Mouse (Mus musculus) limb, embryonic 15.5 days (tissue): ENCODE results near the gene Fam111a. TPM values are rescaled to one million over a fixed set of nuclear protein-coding genes. Genes with fewer than 3 reads are reported as not detected.

Source experiments
- ATAC-seq: fragments of 200-750 bp; cut with Nextera tagmentation; 2 replicates; pipeline ENCODE4 v1.8.0; 2017; ENCODE audit warnings: low read depth, moderate TSS enrichment; ENCODE audit not compliant: insufficient number of reproducible peaks, low FRiP score, low TSS enrichment
- H3K27ac ChIP-seq: fragments of 300-500 bp; sonication (generic); 2 replicates; pipeline ENCODE4 v1.5.1; 2015; ENCODE audit warnings: moderate library complexity, mild to moderate bottlenecking, inconsistent platforms
- H3K27me3 ChIP-seq: fragments of 300-500 bp; sonication (generic); 2 replicates; pipeline ENCODE4 v1.6.1; 2015; ENCODE audit warnings: inconsistent platforms
- H3K36me3 ChIP-seq: fragments of 300-500 bp; sonication (generic); 2 replicates; pipeline ENCODE4 v1.6.1; 2015; ENCODE audit warnings: inconsistent platforms
- H3K4me1 ChIP-seq: fragments of 300-500 bp; sonication (generic); 2 replicates; pipeline ENCODE4 v1.6.1; 2015; ENCODE audit warnings: inconsistent platforms
- H3K4me2 ChIP-seq: fragments of 300-500 bp; sonication (generic); 2 replicates; pipeline ENCODE4 v1.6.1; 2015; ENCODE audit warnings: mild to moderate bottlenecking, inconsistent platforms
- H3K4me3 ChIP-seq: fragments of 300-500 bp; sonication (generic); 2 replicates; pipeline ENCODE4 v1.5.1; 2015; ENCODE audit warnings: mild to moderate bottlenecking, inconsistent platforms
- H3K9ac ChIP-seq: fragments of 300-500 bp; sonication (generic); 2 replicates; pipeline ENCODE4 v1.6.1; 2015; ENCODE audit warnings: inconsistent platforms
- H3K9me3 ChIP-seq: fragments of 300-500 bp; sonication (generic); 2 replicates; pipeline ENCODE4 v1.6.1; 2016; ENCODE audit warnings: inconsistent platforms
- WGBS: fragments of 180-500 bp; shearing (Covaris S2); methylation state at CpG from one replicate; pipeline ENCODE4 v1.1.7; 2015; 5-methylcytosine and 5-hydroxymethylcytosine counted together
- polyA plus RNA-seq: library from polyadenylated mRNA; unstranded; fragments of >200 nt; fragmentation: Nextera tagmentation; extraction: Ambion mirVana; gene quantifications from 2 replicates; pipeline ENCODE4 v1.2.1, GENCODE M21; 2015

Fam111a gene
- polyA plus RNA-seq, 1 experiment from 2014 or later, result 24.0 TPM

DNA sequence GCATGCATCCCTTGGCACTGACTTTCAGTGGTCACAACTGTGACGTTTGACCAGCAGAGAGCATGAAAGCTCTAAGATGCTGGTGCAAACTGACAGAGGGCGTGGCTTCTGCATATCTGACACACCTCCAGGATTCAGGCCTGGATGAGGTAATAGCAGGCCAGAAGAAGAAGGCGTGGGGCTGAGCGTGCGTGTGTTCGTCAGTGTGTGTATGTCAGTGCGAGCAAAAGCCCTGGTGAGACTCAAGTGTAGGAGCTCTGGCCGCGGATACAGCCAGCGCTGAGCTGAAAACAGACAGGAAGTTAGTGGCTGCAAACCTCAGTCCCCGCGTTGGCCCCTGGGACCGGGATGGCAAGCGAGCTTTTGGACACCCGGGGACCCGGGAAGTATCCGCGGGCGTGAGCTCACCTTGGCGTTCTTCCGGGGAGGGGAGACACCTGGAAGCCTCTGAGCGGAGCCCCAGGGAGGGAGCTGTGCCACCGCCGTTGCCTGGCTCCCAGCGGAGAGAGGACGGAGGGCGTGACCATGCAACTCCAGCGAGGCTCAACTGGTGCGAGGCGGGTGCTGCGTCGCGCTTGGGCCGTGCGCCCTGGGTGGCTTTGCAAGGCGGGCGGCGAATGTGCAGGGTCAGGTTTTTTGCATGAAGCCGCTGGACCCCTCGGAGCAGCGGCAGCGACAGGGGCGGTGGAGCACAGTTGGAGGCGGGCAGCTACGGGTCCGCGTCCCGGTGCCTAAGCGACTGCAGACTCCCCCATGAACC is 50.2 kb downstream of the Fam111a start:
- peaks cover 8% of the 10 kb centered on the region for H3K4me1 ChIP-seq
- peak overlapping the region; percentile 66 for H3K4me3 ChIP-seq
- ATAC-seq, result peak; percentile 64
- H3K27ac ChIP-seq, result peak overlapping the region; percentile 61
- H3K36me3 ChIP-seq, result no peaks in the 10 kb centered on the region
- H3K27me3 ChIP-seq, result no peaks in the 10 kb centered on the region
- peak overlapping the region; percentile 99 for H3K4me2 ChIP-seq
- no peaks in the 10 kb centered on the region for H3K9me3 ChIP-seq
- 0% methylated on average over 49 of the region's 49 CpGs for WGBS
- peak overlapping the region; percentile 58 for H3K9ac ChIP-seq

DNA sequence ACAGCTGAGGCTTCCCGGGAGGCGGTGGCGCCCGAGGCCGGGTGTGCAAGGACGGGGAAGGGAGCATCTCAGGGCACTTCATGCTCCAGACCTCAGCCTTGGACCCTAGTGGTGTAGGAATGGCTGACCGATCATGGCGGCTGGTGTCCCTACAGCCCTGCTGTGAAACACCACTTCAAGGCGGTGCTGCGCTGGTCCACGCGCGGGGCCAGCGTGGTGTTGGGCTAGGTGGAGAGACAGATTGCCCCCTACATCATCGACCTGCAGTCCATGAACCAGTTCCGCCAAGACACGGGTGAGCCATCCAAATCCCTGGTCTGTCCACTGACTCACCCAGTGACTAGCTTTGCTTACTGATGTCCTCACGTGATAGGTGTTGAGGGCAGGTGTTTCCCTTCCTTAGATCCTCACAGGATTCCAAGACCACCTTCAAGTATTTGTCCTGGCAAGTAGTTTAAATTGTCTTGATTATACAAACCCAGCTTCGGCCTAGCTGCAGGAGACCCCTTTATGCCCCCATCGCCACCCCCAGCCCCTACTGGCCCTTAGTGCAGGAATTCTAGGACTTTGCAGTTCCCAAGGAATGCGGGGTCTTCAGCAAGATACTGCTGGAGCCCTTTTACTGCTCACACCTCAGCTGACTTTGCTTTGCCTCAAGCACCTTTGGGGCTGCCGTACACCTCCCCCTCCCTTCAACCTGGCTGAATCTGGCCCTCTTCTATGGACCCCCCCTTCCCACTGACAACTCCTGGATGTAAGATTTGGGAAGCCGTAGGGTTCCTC is 50.9 kb downstream of the Fam111a start:
- H3K9ac ChIP-seq, result peak overlapping the region; percentile 58
- peak overlapping the region; percentile 66 for H3K4me3 ChIP-seq
- no peaks in the 10 kb centered on the region for H3K9me3 ChIP-seq
- H3K27ac ChIP-seq, result peak overlapping the region; percentile 61; the same call in 1 of the 2 replicates
- H3K4me2 ChIP-seq, result peak overlapping the region; percentile 99
- peaks cover 8% of the 10 kb centered on the region for H3K4me1 ChIP-seq
- ATAC-seq, result peak; percentile 63; the same call in 1 of the 2 replicates
- no peaks in the 10 kb centered on the region for H3K27me3 ChIP-seq
- no peaks in the 10 kb centered on the region for H3K36me3 ChIP-seq
- WGBS, result 14% methylated on average over 22 of the region's 23 CpGs

- Histone ChIP-seq H3K9ac (no peak overlapping the region), H3K9me3 (no peaks in the 10 kb centered on the region), H3K27ac (no peak overlapping the region), H3K27me3 (no peaks in the 10 kb centered on the region), H3K4me3 (peak overlapping the region; percentile 66), H3K4me1 (peaks cover 8% of the 10 kb centered on the region), H3K36me3 (no peaks in the 10 kb centered on the region), H3K4me2 (peak overlapping the region; percentile 99)
- no peak for ATAC-seq
- WGBS, result 37% methylated on average over 3 of the region's 3 CpGs
Measured at GRCm38 (mm10) chr19:12597073-12597405, 51.5 kb downstream of the Fam111a start.

- Histone ChIP-seq H3K9ac (no peak overlapping the region), H3K27ac (no peak overlapping the region), H3K4me2 (no peak overlapping the region), H3K4me3 (no peak overlapping the region), H3K4me1 (peaks cover 8% of the 10 kb centered on the region), H3K27me3 (no peaks in the 10 kb centered on the region), H3K9me3 (no peaks in the 10 kb centered on the region), H3K36me3 (no peaks in the 10 kb centered on the region)
- ATAC-seq, result no peak
- WGBS, result 59% methylated on average over 3 of the region's 3 CpGs
Measured at GRCm38 (mm10) chr19:12598674-12599073, 53.1 kb downstream of the Fam111a start.

DNA sequence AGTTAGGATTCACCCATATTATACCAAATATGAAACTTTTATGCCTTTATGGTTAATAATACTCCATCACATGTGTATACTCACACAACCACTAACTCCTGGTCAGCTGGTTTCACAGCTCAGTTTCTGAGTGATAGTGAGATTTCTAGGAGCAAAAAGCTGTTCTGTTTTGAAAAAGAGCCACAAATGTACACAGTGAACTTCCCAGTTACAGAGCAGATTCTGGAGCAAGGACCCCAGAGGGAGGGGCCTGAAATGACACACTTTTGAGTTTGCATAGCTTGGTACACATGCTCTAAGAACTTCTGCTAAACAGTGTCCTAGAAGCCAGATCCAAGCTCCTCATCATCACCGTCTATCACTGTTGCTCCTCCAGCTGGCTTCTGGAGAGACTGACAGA is 54.1 kb downstream of the Fam111a start, which contains the start of gene Gm4952:
Gm4952 (plus strand) TSS at position 301 of the 400 bp plus-strand sequence.
- Histone ChIP-seq H3K4me2 (no peak within 1 kb of the TSS), H3K27ac (no peak within 1 kb of the TSS), H3K27me3 (no peaks in the 10 kb centered on the region), H3K36me3 (no peaks in the 10 kb centered on the region), H3K9ac (no peak within 1 kb of the TSS), H3K4me1 (peaks cover 8% of the 10 kb centered on the region), H3K4me3 (no peak within 1 kb of the TSS), H3K9me3 (no peaks in the 10 kb centered on the region)
- no peak for ATAC-seq
- 39% methylated on average over 1 of the region's 1 CpGs for WGBS

- no peak for ATAC-seq
- Histone ChIP-seq H3K4me1 (peaks cover 8% of the 10 kb centered on the region), H3K27ac (no peak overlapping the region), H3K9me3 (no peaks in the 10 kb centered on the region), H3K36me3 (no peaks in the 10 kb centered on the region), H3K27me3 (no peaks in the 10 kb centered on the region), H3K9ac (no peak overlapping the region), H3K4me2 (no peak overlapping the region), H3K4me3 (no peak overlapping the region)
- WGBS, result 41% methylated on average over 2 of the region's 2 CpGs
Measured at GRCm38 (mm10) chr19:12600684-12601480, 55.3 kb downstream of the Fam111a start.

DNA sequence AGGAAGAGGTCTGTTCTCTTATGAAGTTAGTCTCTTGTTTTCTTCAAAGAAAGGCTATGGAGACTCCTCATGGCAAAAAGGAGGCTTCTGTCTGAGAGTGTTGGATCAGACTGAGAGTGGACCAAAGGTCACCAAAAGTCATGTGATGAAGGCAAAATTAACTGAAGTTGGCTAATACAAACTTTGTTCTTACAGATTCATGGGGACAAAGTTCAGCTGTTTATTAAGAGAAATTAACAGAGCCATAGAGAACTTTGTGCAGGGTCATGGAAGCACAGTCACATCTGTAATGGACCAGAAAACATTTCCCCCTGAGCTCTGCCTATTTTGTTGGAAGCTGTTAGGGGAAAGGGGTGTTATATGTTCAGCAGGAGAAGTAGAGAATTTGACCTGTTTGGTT is 62.8 kb downstream of the Fam111a start:
- no peaks in the 10 kb centered on the region for H3K27me3 ChIP-seq
- H3K4me2 ChIP-seq, result no peak overlapping the region
- no peak overlapping the region for H3K9ac ChIP-seq
- no peak overlapping the region for H3K4me3 ChIP-seq
- no peaks in the 10 kb centered on the region for H3K9me3 ChIP-seq
- no peak overlapping the region for H3K27ac ChIP-seq
- no peak for ATAC-seq
- H3K4me1 ChIP-seq, result no peaks in the 10 kb centered on the region
- H3K36me3 ChIP-seq, result no peaks in the 10 kb centered on the region

GRCm38 (mm10) chr19:12613646-12614045 is 68.1 kb downstream of the Fam111a start:
- H3K27ac ChIP-seq, result no peak overlapping the region
- H3K4me3 ChIP-seq, result no peak overlapping the region
- no peak overlapping the region for H3K9ac ChIP-seq
- H3K9me3 ChIP-seq, result no peaks in the 10 kb centered on the region
- ATAC-seq, result no peak
- H3K36me3 ChIP-seq, result no peaks in the 10 kb centered on the region
- no peaks in the 10 kb centered on the region for H3K27me3 ChIP-seq
- no peaks in the 10 kb centered on the region for H3K4me1 ChIP-seq
- no peak overlapping the region for H3K4me2 ChIP-seq
- WGBS, result 77% methylated on average over 1 of the region's 1 CpGs

DNA sequence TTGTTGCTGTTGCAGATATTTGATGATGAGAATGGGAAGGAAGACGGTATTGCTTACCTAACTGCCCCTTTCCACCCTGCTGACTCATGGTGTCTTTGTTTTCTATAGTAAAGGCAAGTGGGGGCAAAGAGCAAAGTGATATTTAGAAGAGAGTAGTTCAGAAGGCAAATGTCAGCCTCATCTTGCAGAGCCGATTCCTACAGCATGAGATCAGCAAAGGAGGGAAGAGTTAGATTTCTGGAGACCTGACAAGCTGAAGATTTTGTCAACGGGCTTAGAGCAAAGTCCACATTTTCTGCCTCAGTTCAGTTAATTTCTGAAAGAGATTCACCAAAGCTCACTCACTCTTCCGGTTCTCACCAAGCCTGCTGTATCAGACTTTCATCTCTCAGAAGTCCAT is 87.6 kb downstream of the Fam111a start, which contains the start of gene Glyat:
Glyat (plus strand) TSS at position 133 of the 400 bp plus-strand sequence.
- H3K27ac ChIP-seq, result no peak within 1 kb of the TSS
- no peaks in the 10 kb centered on the region for H3K36me3 ChIP-seq
- no peak for ATAC-seq
- H3K9me3 ChIP-seq, result no peaks in the 10 kb centered on the region
- H3K4me2 ChIP-seq, result no peak within 1 kb of the TSS
- WGBS, result 83% methylated on average over 4 of the region's 4 CpGs
- H3K4me3 ChIP-seq, result no peak within 1 kb of the TSS
- no peak within 1 kb of the TSS for H3K9ac ChIP-seq
- H3K4me1 ChIP-seq, result no peaks in the 10 kb centered on the region
- H3K27me3 ChIP-seq, result no peaks in the 10 kb centered on the region

DNA sequence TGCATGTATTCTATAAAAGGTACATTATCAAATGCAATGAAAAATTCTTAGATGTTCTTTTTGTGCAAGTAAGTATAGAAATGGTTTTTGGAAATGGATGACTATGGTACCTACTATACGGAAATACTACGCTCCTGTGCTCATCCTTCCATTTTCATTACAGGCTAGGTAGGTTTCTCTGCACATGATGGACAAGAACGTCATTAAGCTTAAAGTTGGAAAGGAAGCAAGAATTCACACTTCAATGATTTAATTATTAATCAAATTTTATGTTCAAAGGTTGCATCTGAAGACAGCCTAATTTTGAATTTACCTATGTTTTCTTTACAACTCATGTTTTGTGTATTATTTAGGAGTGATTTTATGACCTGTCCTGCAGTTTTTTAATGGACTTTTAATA is 88.7 kb downstream of the Fam111a start:
- ATAC-seq, result no peak
- Histone ChIP-seq H3K27me3 (no peaks in the 10 kb centered on the region), H3K4me1 (no peaks in the 10 kb centered on the region), H3K4me2 (no peak overlapping the region), H3K9ac (no peak overlapping the region), H3K36me3 (no peaks in the 10 kb centered on the region), H3K9me3 (no peaks in the 10 kb centered on the region), H3K27ac (no peak overlapping the region), H3K4me3 (no peak overlapping the region)
- 83% methylated on average over 3 of the region's 3 CpGs for WGBS

- no peak for ATAC-seq
- WGBS, result 89% methylated on average over 4 of the region's 4 CpGs
- Histone ChIP-seq H3K27ac (no peak overlapping the region), H3K4me1 (no peaks in the 10 kb centered on the region), H3K9me3 (no peaks in the 10 kb centered on the region), H3K9ac (no peak overlapping the region), H3K4me3 (no peak overlapping the region), H3K27me3 (no peaks in the 10 kb centered on the region), H3K36me3 (no peaks in the 10 kb centered on the region), H3K4me2 (no peak overlapping the region)
Measured at GRCm38 (mm10) chr19:12634963-12635362, 89.4 kb downstream of the Fam111a start.

DNA sequence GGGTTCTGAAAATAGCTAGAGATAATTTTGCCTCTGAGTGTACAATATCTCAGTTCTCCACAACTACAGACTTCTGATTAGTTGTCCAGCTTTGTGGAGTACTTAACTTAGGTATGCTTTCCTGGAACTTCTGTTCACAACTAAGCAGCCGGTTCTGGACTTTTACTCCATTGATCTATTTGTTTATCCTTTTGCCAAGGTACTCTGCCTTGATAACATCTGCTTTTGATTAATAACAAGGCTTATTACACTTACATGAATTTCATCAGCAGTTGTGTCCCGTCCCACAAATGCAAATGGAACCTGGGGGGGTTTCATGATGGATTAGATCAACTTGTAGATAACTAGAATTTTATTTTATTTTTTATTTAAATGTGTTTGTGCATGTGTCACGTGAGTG is 91.3 kb downstream of the Fam111a start:
- Histone ChIP-seq H3K36me3 (no peaks in the 10 kb centered on the region), H3K9ac (no peak overlapping the region), H3K4me1 (no peaks in the 10 kb centered on the region), H3K4me3 (no peak overlapping the region), H3K27ac (no peak overlapping the region), H3K4me2 (no peak overlapping the region), H3K9me3 (no peaks in the 10 kb centered on the region), H3K27me3 (no peaks in the 10 kb centered on the region)
- WGBS, result 66% methylated on average over 3 of the region's 3 CpGs
- ATAC-seq, result no peak
